Mouse (Mus musculus) gastrocnemius, adult 2 months (tissue): ENCODE results near the gene Cfap36. TPM values are rescaled to one million over a fixed set of nuclear protein-coding genes. Genes with fewer than 3 reads are reported as not detected.

Experiments
- DNase-seq: peaks from one replicate; pipeline ENCODE4 v3.0.0; 2022
- H3K27ac ChIP-seq: fragments of 200-600 bp; 2 replicates; pipeline ENCODE4 v1.8.1; 2022; ENCODE audit warnings: mild to moderate bottlenecking
- H3K4me3 ChIP-seq: fragments of 200-600 bp; 2 replicates; pipeline ENCODE4 v1.8.1; 2022; ENCODE audit warnings: mild to moderate bottlenecking, moderate library complexity
- CTCF ChIP-seq: fragments of 200-600 bp; IDR thresholded peaks from 2 replicates; pipeline ENCODE4 v1.8.1; 2022; ENCODE audit warnings: antibody characterized with exemption, mild to moderate bottlenecking, moderate library complexity
- intact Hi-C: fragments of 180-260 bp; cut with DNase I; formaldehyde crosslinking; loops from one replicate; pipeline ENCODE4 v1.15.1; 2025
- total RNA-seq, 2 experiments: library from RNA; stranded (reverse); gene quantifications; 2 replicates each; pipeline ENCODE4 v1.2.3; 2021

Cfap36 gene
- total RNA-seq, 2 experiments from 2014 or later, result 7.8 to 8.2 TPM

- Histone ChIP-seq H3K27ac (peak overlapping the region; percentile 97), H3K4me3 (peak overlapping the region; percentile 99)
- peak; percentile 63 for DNase-seq
- intact Hi-C loops, result loop anchor here (5.0 kb wide), 1 partner anchor 339 kb away; no protein-coding TSS in a partner anchor
- TF ChIP-seq CTCF, result peak; percentile 59
Observed at GRCm38 (mm10) chr11:29173125-29173631, 74.0 kb downstream of the Cfap36 start.

DNA sequence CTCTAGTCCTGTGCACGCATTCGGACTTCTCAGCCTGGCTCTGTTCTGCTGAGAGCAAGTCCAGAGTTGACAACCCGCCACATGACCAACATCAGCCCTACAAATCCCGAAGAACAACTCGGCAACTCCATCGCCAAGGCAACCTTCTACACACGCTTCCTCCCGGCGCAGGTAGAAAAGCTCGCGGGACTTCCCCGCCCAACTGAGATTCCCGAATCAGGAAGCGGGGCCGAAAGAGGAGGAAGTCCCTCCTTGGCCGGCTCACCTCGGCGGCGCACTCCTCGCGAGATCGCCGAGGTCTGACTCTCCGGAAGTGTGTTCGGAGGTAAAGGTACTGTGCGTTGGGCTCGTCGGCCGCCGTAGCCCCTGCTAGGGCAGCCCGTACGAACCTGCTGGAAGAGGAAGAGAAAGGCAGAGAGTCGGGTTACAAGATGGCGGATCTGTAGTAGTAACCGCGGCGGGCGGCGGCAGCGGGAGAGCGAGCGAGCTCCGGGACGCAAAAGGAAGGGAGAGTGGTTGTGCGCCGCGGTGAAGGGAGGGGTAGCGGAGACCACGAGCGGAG is 74.6 kb downstream of the Cfap36 start, which contains the start of gene Ppp4r3b:
Ppp4r3b (plus strand) TSS at position 328 of the 562 bp plus-strand sequence.
- intact Hi-C loops, result loop anchor here (5.0 kb wide), 1 partner anchor 340 kb away; no protein-coding TSS in a partner anchor
- DNase-seq, result peak; percentile 99
- Histone ChIP-seq H3K4me3 (peak within 1 kb of the TSS; percentile 99), H3K27ac (peak within 1 kb of the TSS; percentile 97)
- no peak for TF ChIP-seq CTCF

GRCm38 (mm10) chr11:29171959-29172391 is 75.2 kb downstream of the Cfap36 start:
- DNase-seq, result peak; percentile 47
- H3K4me3 ChIP-seq, result peak overlapping the region; percentile 99
- peak overlapping the region; percentile 97 for H3K27ac ChIP-seq
- intact Hi-C loops, result loop anchor here (5.0 kb wide), 1 partner anchor 340 kb away; no protein-coding TSS in a partner anchor
- TF ChIP-seq CTCF, result no peak

Other genes starting within 250 kb of the Cfap36 start
- 10 to 100 TPM; 11.8 to 16.7 TPM for gene Pnpt1, start 116.7 kb downstream of the Cfap36 start, total RNA-seq
- 10 to 100 TPM; 25.9 to 33.0 TPM for gene Ppp4r3b, start 74.5 kb downstream of the Cfap36 start, total RNA-seq
- 1 to 10 TPM; 2.0 to 3.2 TPM for gene Ccdc88a, start 126.2 kb upstream of the Cfap36 start, total RNA-seq